Mouse (Mus musculus) cerebellum, adult 11 months (tissue): ENCODE measurements at regions not wholly inside any gene's neighbourhood (a gene's known extent, or its start where the extent isn't known, plus 50 kb on each side); places are given as distances from the start of the nearest gene placed in this dataset.
A peak's percentile ranks its signal among the peaks of the same experiment; 100 is the strongest.

Source experiments
- DNase-seq: peaks from one replicate; pipeline ENCODE4 v3.0.0; 2022

DNA sequence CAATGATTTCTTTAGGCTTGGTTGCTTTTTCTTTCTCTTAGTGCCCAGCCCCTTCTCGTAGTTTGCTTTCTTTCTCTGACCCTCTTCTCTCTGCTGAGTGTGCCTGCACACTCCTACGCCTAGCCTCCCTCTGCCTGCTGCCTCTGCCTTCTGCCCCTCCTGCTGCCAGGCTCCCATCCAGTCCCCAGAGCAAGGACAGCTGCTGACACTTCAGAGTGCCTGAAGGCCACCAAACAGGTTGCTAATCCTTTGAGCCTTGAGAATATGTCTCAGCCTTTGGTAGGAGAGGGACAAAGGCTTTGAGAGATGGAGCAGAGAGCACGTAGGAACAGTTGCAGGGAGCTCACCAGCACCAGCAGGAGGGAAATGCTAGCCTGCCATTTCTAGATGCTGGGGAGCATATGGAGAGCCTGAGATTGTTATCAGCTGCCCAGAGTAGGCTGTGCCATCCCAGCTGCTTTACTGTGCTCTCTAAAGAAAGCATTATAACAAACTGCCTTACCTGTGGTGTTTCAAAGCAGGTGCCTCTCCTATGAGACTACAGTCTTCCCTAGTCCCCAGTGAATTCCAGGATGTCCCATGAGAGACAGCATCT lies 103.0 kb upstream of the Arrdc4 start:
- DNase-seq: no peak

DNA sequence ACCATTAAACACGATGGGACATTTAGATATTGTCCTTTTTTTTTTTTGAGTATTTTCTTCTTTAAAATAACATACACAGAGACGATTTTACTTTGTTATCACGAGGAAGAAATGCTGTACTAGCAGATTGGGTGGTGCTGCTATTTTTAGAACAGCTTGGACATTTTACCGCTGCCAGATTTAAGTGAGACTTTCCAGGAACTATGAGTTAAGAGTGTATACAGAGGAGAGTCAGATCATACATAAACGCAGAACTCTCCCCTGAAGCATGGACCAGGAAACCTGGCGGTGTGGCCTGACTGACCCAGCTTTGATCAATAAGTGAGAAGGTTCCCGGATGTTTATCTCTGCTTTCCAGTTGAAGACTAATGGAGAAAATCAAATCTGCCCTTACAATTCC lies 95.6 kb upstream of the Arrdc4 start:
- no peak for DNase-seq

GRCm38 (mm10) chr7:68843374-68843773 lies 94.3 kb upstream of the Arrdc4 start:
- no peak for DNase-seq

DNA sequence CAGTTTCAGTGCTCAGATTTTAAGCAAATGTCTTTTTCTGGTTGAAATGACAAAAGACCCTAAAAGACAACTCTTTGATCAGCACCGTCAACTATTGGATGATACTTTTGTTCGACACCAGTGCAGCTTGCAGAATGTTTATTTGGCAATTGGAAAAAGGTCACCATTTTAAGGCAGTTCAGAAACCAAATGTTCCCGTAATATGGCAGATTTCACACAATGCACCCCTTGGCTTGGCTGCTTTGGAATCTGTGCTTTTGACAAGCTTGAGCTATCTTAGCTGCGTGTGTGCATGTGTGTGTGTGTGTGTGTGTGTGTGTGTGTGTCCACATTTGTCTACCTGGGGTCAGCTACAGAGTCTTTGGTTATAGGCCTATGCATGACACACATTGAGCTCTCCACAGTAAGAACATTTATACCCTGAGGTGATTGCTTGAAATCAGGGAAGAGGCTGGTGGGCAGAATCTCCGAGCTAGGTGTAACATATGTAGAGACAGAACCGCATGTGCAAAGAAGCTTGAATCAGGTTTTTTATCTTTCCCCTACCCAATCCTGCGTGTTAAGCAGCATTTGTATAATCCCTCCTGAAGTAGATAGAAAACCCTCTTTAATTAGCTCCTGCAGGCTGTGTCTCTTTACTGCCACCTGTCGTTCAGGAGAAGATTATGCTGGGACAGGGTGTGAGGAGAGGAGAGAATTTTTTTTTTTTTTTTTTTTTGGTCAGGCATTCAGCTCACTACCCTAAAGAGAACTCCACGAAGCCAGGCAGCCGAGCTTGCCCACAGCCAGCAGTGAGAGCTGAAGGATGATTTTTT lies 85.1 kb upstream of the Arrdc4 start:
- no peak for DNase-seq

- no peak for DNase-seq
These were observed 84.5 kb upstream of the Arrdc4 start for GRCm38 (mm10) chr7:68833517-68833916.

- DNase-seq: peak; percentile 34
These were observed 80.8 kb upstream of the Arrdc4 start for GRCm38 (mm10) chr7:68829861-68830260.

DNA sequence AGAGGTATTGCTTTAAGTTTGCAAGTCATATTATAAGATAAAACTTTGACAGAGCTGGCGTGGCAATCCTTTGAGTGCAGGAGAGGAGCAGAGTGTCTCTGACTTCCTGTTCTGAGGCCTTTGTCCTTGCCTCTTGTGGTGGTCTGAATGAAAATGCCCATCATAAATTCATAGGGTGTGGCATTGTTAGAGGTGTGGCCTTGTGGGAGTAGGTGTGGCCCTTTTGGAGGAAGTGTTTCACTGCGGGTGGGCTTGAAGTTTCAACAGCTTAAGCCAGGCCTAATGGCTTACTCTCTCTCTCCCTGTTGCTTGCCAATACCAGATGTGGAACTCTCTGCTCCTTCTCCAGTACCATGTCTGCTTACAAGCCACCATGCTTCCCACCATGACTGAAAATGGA lies 75.4 kb upstream of the Arrdc4 start:
- no peak for DNase-seq

GRCm38 (mm10) chr7:68823646-68824045 lies 74.6 kb upstream of the Arrdc4 start:
- DNase-seq: no peak

DNA sequence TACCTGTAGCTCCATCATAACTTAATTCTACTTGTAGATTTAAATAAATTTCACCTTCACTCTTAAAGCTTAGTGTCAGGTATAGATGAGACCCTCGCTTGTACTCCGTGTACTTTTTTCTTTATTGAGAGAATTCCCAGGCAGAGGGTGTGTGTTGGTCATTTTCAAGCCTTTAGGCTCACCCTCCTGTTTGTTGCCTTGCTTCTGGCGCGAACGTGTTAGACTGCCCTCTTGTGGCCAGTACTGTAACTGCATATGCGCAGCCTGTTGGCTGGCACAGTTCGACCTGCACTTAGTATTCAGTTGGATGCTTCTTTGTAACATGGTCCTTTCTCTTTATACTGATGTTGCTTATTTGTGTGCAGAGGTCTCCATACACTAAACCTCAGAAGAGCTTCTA lies 74.1 kb upstream of the Arrdc4 start:
- peak; percentile 26 for DNase-seq

DNA sequence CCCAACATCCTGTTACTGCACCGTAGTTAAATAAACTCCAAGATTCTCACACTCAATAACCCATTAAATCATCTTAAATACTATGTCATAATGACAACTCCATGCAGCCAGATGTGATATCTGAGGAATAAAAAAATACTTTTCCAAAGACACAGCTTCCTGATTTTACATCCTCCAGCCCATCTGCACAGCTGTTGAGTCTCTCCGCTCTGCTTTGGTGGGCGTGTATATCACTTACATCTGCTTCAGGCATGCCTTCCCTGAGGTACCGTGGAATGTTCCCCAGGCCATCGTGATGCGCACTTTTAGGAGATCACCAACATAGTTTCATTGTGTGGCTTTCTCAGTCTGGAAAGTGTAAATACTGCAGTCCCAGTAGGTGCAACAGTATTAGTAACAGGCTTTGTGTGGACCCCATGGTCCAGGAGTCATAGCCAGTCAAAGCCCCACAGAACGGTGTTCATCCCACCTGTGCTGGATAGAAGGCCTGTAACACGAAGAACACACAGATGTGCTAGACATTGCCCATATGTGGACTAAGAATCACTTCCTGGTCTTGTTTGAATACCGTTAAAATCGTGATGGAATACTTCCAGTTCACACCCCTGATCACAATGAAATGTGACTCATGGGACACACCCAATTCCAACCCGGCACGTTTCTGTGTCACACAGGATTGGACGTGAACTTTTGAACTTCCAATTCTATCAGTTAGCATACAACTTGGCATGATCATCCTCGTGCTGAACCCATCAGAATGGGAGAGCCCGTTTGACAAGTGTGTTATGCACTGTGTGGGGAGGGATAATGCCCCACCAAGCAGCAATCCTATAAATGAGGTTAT lies 66.0 kb upstream of the Arrdc4 start:
- no peak for DNase-seq

GRCm38 (mm10) chr7:68809782-68810181 lies 60.7 kb upstream of the Arrdc4 start:
- no peak for DNase-seq
